Mouse (Mus musculus) intestine, postnatal 0 days (tissue): ENCODE results near the gene Rev3l. TPM values are rescaled to one million over a fixed set of nuclear protein-coding genes. Genes with fewer than 3 reads are reported as not detected.

Experiments used
- ATAC-seq: fragments of 200-750 bp; cut with Nextera tagmentation; 2 replicates; pipeline ENCODE4 v1.8.0; 2017; ENCODE audit warnings: mild to moderate bottlenecking, moderate TSS enrichment, moderate library complexity
- H3K27ac ChIP-seq: fragments of 300-500 bp; sonication (generic); 2 replicates; pipeline ENCODE4 v1.5.1; 2014; ENCODE audit warnings: mild to moderate bottlenecking, low read depth, low read length, moderate library complexity
- H3K27me3 ChIP-seq: fragments of 300-500 bp; sonication (generic); replicated peaks from 2 replicates; pipeline ENCODE4 v1.6.1; 2014; ENCODE audit warnings: low read length, mixed read lengths; ENCODE audit not compliant: control insufficient read depth, insufficient read depth
- H3K36me3 ChIP-seq: fragments of 300-500 bp; sonication (generic); 2 replicates; pipeline ENCODE4 v1.6.1; 2014; ENCODE audit warnings: mild to moderate bottlenecking, moderate library complexity; ENCODE audit not compliant: control insufficient read depth, insufficient read depth
- H3K4me1 ChIP-seq: fragments of 300-500 bp; sonication (generic); replicated peaks from 2 replicates; pipeline ENCODE4 v1.6.1; 2014; ENCODE audit warnings: antibody characterized with exemption, low read length, mixed read lengths; ENCODE audit not compliant: control insufficient read depth, insufficient read depth
- H3K4me2 ChIP-seq: fragments of 300-500 bp; sonication (generic); replicated peaks from 2 replicates; pipeline ENCODE4 v1.6.1; 2014; ENCODE audit warnings: low read depth, mild to moderate bottlenecking, moderate library complexity
- H3K4me3 ChIP-seq: fragments of 300-500 bp; sonication (generic); 2 replicates; pipeline ENCODE4 v1.5.1; 2014; ENCODE audit warnings: low read depth, low read length
- H3K9ac ChIP-seq: fragments of 300-500 bp; sonication (generic); 2 replicates; pipeline ENCODE4 v1.6.1; 2014; ENCODE audit warnings: mild to moderate bottlenecking, low read depth, low read length
- H3K9me3 ChIP-seq: fragments of 300-500 bp; sonication (generic); 2 replicates; pipeline ENCODE4 v1.6.1; 2016; ENCODE audit warnings: mixed run types; ENCODE audit not compliant: control insufficient read depth
- CTCF ChIP-seq: sonication (generic); IDR thresholded peaks from 2 replicates; pipeline ENCODE4 v1.5.1; 2016; ENCODE audit warnings: low read depth, mild to moderate bottlenecking, control low read depth, antibody characterized with exemption, moderate library complexity
- WGBS: fragments of 180-500 bp; shearing (Covaris S2); extraction: QIAGEN DNeasy Blood & Tissue Kit; methylation state at CpG from one replicate; pipeline ENCODE4 v1.1.7; 2014; 5-methylcytosine and 5-hydroxymethylcytosine counted together
- polyA plus RNA-seq: library from polyadenylated mRNA; unstranded; fragments of >200 nt; fragmentation: Nextera tagmentation; extraction: Ambion mirVana; gene quantifications from 2 replicates; pipeline ENCODE4 v1.2.1, GENCODE M21; 2015

Rev3l gene
- polyA plus RNA-seq, 1 experiment from 2014 or later = 7.0 TPM

DNA sequence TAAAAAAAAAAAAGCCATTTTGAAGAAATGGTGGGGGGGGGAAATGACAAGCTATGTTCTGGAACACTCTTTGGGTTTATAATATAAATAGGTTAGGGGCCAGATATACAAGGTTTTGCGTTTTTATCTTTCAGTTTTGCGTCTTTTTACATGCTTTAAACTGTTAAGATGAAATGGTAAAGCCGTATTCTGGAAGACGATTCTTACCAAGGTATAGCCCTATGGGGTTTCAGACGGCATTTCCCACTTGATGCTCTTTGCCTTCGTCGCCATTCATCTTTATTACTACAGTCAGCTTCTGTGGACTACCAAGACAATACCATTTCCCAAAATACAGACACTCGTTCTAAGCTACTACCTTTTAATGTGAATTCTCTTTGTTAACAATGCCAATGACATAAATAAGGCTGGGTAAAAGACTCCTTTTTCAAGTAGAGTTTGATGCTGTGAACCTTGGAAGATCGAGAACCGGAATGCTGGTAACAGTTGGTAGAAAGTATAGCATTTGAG lies 1.6 kb downstream of the Rev3l start:
- no peaks in the 10 kb centered on the region for H3K36me3 ChIP-seq
- H3K9me3 ChIP-seq = no peaks in the 10 kb centered on the region
- peak overlapping the region; percentile 92 for H3K9ac ChIP-seq
- H3K4me3 ChIP-seq = peak overlapping the region; percentile 96
- no peak overlapping the region for H3K27ac ChIP-seq
- WGBS = 18% methylated on average over 10 of the region's 10 CpGs
- no peak for TF ChIP-seq CTCF
- H3K4me2 ChIP-seq = peak overlapping the region; percentile 67
- no peaks in the 10 kb centered on the region for H3K27me3 ChIP-seq
- ATAC-seq = no peak
- H3K4me1 ChIP-seq = no peaks in the 10 kb centered on the region

DNA sequence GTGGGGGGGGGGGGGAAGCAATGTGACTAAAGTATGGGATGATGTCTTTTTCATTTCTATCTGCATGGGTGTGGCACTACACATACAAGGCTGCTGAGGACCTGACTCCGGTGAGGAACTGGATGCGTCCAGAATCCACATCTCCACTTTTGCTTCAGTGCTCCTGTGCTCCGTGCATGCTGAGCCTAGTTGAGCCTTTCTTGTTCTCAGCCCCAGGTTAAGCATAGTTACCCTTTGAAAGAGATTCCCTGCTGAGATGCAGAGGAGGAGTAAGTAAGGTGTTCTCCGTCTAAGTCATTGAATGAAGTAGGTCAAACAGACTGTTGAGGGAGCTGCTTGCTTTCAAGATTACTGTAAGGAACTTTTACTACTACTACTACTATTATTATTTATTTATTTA lies 4.3 kb downstream of the Rev3l start:
- ATAC-seq = no peak
- Histone ChIP-seq H3K9ac (no peak overlapping the region), H3K27me3 (no peaks in the 10 kb centered on the region), H3K4me1 (no peaks in the 10 kb centered on the region), H3K27ac (no peak overlapping the region), H3K36me3 (no peaks in the 10 kb centered on the region), H3K4me3 (no peak overlapping the region), H3K4me2 (no peak overlapping the region), H3K9me3 (no peaks in the 10 kb centered on the region)
- TF ChIP-seq CTCF = no peak
- WGBS = 78% methylated on average over 4 of the region's 4 CpGs

DNA sequence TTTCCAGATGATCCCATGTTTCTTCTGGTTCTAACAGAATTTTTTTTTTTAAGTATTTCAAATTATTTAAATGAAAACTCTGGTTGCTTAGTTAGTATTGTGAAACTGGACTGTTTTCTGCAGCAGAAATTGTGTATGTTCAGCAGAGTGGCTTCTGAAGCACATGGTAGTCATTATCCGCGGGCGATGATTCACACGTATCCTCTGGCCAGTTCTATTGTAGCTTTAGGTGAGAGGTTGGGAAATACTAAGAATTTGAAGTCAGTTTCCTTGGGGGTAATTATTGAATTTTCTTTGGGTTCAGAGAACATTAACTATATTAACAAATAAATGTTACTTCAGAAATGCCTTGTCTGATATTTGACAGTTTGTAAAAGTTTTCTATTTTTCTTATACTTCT lies 10.1 kb downstream of the Rev3l start:
- 51% methylated on average over 4 of the region's 4 CpGs for WGBS
- TF ChIP-seq CTCF = no peak
- Histone ChIP-seq H3K9ac (no peak overlapping the region), H3K4me2 (no peak overlapping the region), H3K27ac (no peak overlapping the region), H3K4me3 (no peak overlapping the region), H3K4me1 (no peaks in the 10 kb centered on the region), H3K9me3 (no peaks in the 10 kb centered on the region), H3K27me3 (no peaks in the 10 kb centered on the region), H3K36me3 (no peaks in the 10 kb centered on the region)
- ATAC-seq = no peak

DNA sequence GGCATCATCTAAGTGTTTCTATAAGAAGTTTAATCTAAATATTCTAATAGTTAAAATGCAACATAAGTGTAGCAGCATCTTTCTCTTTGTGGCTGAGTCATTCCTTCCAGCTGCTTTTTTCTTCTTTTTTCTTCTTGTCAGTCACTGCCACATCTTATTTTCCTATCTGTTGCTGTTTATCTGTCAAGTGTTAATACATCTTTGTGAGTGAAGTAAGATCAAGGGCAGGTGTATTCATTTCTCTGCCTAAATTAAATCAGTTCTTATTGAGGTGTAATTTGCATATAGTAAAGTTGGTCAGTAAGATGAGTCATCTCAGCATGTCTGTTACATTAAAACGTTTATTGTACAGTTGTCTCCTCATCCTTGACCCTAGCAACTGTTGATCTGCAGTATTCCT lies 32.8 kb downstream of the Rev3l start:
- Histone ChIP-seq H3K27me3 (no peaks in the 10 kb centered on the region), H3K36me3 (no peaks in the 10 kb centered on the region), H3K4me3 (no peak overlapping the region), H3K9ac (no peak overlapping the region), H3K9me3 (no peaks in the 10 kb centered on the region), H3K27ac (no peak overlapping the region), H3K4me1 (no peaks in the 10 kb centered on the region), H3K4me2 (no peak overlapping the region)
- no peak for ATAC-seq
- TF ChIP-seq CTCF = no peak
- 75% methylated on average over 1 of the region's 1 CpGs for WGBS

DNA sequence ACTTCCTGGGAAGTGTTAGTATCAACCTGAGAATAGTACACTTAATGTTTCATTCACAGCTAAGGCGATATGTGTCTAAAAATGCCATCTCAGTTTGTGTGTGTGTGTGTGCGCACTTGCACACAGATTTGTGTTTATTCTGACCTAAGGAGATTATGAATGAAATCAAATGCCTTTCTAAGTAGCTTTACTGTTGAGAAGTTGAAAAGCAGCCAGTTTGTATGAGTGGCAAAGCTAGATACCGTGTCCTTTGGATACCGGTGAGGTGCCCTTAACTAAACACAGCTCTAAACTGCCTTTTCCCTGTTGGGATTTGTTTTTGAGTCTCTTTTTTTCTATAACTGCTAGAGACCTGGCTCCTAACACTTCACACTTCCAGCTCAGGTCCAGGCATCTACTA lies 34.8 kb downstream of the Rev3l start:
- H3K27ac ChIP-seq = no peak overlapping the region
- H3K36me3 ChIP-seq = no peaks in the 10 kb centered on the region
- 69% methylated on average over 4 of the region's 4 CpGs for WGBS
- H3K27me3 ChIP-seq = no peaks in the 10 kb centered on the region
- no peak for ATAC-seq
- no peaks in the 10 kb centered on the region for H3K4me1 ChIP-seq
- no peak for TF ChIP-seq CTCF
- H3K4me3 ChIP-seq = no peak overlapping the region
- H3K4me2 ChIP-seq = no peak overlapping the region
- no peak overlapping the region for H3K9ac ChIP-seq
- H3K9me3 ChIP-seq = no peaks in the 10 kb centered on the region

DNA sequence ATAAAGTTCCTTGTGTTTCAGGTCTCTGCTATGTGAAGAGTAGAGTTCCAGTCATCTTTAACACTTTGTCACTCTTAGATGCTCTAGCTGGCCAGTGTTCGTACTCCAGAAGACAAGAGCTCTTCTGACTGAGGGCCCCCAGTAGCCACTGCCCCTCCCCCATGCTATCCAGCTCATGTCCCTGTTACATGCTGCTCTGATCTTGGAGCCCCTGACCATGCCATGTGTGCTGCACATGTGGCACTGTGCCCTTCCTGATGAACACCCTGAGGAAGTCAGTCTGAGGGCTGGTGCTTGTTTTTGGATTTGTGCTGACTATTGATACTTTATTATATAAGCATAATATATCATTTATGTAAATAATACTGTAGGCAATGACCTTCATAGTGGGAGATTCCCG lies 40.3 kb downstream of the Rev3l start:
- Histone ChIP-seq H3K9ac (no peak overlapping the region), H3K4me3 (no peak overlapping the region), H3K4me1 (no peaks in the 10 kb centered on the region), H3K4me2 (no peak overlapping the region), H3K36me3 (no peaks in the 10 kb centered on the region), H3K27ac (no peak overlapping the region), H3K9me3 (no peaks in the 10 kb centered on the region), H3K27me3 (no peaks in the 10 kb centered on the region)
- TF ChIP-seq CTCF = no peak
- no peak for ATAC-seq
- WGBS = 76% methylated on average over 2 of the region's 2 CpGs

DNA sequence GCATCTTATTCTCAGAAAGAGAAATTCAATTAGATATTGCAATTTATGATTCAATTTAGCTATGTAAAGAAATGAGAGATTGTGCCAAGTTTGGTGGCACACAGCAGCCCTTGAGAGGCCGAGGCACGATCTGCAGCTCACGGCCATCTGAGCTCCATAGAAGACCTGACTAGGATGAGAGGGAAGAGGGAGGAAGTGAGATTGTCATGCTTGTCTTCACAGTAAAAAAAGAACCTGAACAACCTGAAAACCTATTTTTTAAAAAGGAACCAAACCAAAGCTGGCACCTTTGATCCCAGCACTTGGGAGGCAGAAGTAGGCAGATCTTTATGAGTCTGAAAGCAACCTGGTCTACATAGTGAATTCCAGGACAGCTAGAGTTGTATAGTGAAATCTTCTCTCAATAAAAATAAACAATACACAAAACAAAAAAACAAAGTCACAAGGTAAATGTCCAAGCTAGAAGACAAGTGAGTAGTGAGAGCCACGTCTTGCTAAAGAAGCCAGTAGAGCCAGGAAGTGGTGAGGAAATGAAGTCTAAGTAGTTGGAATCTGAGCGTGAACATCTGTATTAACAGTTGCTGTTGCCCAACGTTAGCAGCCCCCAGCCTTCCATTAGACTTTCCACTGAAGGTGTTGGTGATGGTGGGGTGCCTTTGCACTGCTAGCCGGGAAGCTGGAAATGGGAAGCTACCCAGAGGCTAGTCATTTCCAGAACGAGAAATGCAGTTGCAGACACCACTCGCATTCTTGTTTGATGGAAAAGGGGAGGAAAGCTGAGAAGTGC lies 42.2 kb downstream of the Rev3l start:
- TF ChIP-seq CTCF = no peak
- Histone ChIP-seq H3K27me3 (no peaks in the 10 kb centered on the region), H3K36me3 (no peaks in the 10 kb centered on the region), H3K4me2 (no peak overlapping the region), H3K9ac (no peak overlapping the region), H3K4me3 (no peak overlapping the region), H3K4me1 (no peaks in the 10 kb centered on the region), H3K9me3 (no peaks in the 10 kb centered on the region), H3K27ac (no peak overlapping the region)
- ATAC-seq = no peak
- WGBS = 77% methylated on average over 9 of the region's 9 CpGs
